ENCODE assay signal across 9 mouse cellular contexts in the genomic region with DNA sequence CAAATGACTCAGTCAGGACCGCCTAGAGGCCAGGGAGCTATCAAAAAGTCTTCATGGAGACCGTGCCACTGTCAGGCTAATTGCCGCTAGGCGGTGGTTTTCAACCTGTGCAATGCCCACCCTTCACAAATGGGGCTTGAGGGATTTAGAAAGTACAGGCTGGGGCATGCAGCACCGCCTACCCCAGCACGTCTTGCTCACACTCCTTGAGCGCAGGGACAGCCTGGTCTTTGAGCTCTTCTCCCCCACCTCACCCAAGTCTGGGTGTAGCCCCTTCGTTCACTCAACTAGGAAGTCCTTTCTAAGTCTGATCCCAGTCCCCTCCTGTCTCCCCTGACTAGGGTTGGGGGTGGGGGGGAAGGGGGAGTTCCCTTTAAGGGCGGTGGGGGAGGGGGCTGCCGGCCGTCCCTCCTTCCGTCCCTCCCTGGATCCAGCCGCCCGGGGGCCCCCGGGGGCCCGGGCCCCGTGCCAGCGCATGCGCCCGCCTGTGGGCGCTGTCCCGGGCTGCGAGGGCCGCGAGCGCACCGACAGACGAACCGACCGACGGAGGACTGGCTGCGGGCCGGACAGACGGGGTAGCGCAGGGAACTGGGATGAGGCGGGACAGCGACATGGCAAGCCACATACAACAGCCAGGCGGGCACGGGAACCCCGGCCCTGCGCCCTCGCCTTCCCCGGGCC. TPM values are rescaled to one million over a fixed set of nuclear protein-coding genes. Genes with fewer than 3 reads are reported as not detected.
A peak's percentile ranks its signal among the peaks of the same experiment; 100 is the strongest.
DNase-seq lines count a peak whose midpoint lies in the region; ATAC-seq and TF ChIP-seq lines count a peak whose summit lies in the region.
"Had no signal": no experiment of that assay in that cellular context is flagged by ENCODE, and none has a peak within 500 bp of the region (broad histone marks: within the 10 kb centered on the region; RNA-seq: fewer than 3 reads in every experiment).

TSS of gene Slc7a10 (plus strand) at position 497 of the 681 bp plus-strand sequence.

- DNase-seq in heart, postnatal 0 days (ENCODE audit: low spot score): no peak
- no peak for DNase-seq in heart, adult 11 months
- no peak for DNase-seq in limb, embryonic 14.5 days (ENCODE audit: low spot score)
- no peak for DNase-seq in ovary, adult 18-20 months (ENCODE audit: low spot score)
- DNase-seq in adrenal gland, postnatal 25 days: no peak

- TF ChIP-seq EP300 in heart, postnatal 0 days (IDR thresholded peaks at IDR 0.05; ENCODE audit: low read depth): no peak

- no peaks in the 10 kb centered on the region for H3K4me1 ChIP-seq in heart, postnatal 0 days (ENCODE audit: control insufficient read depth, insufficient read depth)
- H3K4me1 ChIP-seq in limb, embryonic 14.5 days (ENCODE audit: control insufficient read depth, insufficient read depth, low read length): 0 out of 2 replicates have a peak, but pooled peaks cover 5% of the 10 kb centered on the region
- peaks cover 7% of the 10 kb centered on the region for H3K4me1 ChIP-seq in stomach, embryonic 14.5 days (ENCODE audit: control insufficient read depth, insufficient read depth, low read length)

- no peaks in the 10 kb centered on the region for H3K36me3 ChIP-seq in heart, postnatal 0 days (replicated peaks; ENCODE audit: control insufficient read depth, insufficient read depth, low read length)
- H3K36me3 ChIP-seq in limb, embryonic 14.5 days (ENCODE audit: control insufficient read depth, insufficient read depth, low read length): no peaks in the 10 kb centered on the region
- no peaks in the 10 kb centered on the region for H3K36me3 ChIP-seq in stomach, embryonic 14.5 days (ENCODE audit: control insufficient read depth, insufficient read depth, low read length)

- peak within 1 kb of the TSS; percentile 61 for H3K4me2 ChIP-seq in heart, postnatal 0 days (ENCODE audit: low read depth, low read length)
- H3K4me2 ChIP-seq in limb, embryonic 14.5 days (replicated peaks; ENCODE audit: low read depth, low read length, severe bottlenecking): peak within 1 kb of the TSS; percentile 66
- peak within 1 kb of the TSS; percentile 57 for H3K4me2 ChIP-seq in stomach, embryonic 14.5 days (replicated peaks; ENCODE audit: low read depth, low read length)

- ATAC-seq in heart, postnatal 0 days (ENCODE audit: insufficient read depth, low read depth): no peak
- 0 out of 2 replicates have a peak, but pooled peaks have one; percentile 32 for ATAC-seq in common myeloid progenitor, adult 5-6 weeks (replicated peaks; ENCODE audit: low read depth, poor library complexity, severe bottlenecking)
- ATAC-seq in hematopoietic stem cell, adult 5-6 weeks (replicated peaks in 1 of 2; ENCODE audit: insufficient read depth in 1 of 2, low FRiP score in 2 of 2, low TSS enrichment in 1 of 2, low read depth in 1 of 2, poor library complexity in 2 of 2, severe bottlenecking in 2 of 2): peak; percentile 31 to 57; a peak in 3 of 4 replicates
- 0 out of 2 replicates have a peak, but pooled peaks have one; percentile 32 for ATAC-seq in limb, embryonic 14.5 days (ENCODE audit: low FRiP score, low read depth)
- peak; percentile 48 for ATAC-seq in stomach, embryonic 14.5 days (ENCODE audit: insufficient number of reproducible peaks, insufficient read depth, low FRiP score, low read depth)

- H3K9me3 ChIP-seq in heart, postnatal 0 days (replicated peaks; ENCODE audit: control insufficient read depth, low read length): 0 out of 2 replicates have a peak, but pooled peaks cover 7% of the 10 kb centered on the region
- H3K9me3 ChIP-seq in limb, embryonic 14.5 days (ENCODE audit: control insufficient read depth, low read length): peaks cover 11% of the 10 kb centered on the region
- H3K9me3 ChIP-seq in stomach, embryonic 14.5 days (ENCODE audit: control insufficient read depth, low read depth, low read length): peaks cover 10% of the 10 kb centered on the region; the same call in 1 of the 2 replicates

- H3K4me3 ChIP-seq in heart, postnatal 0 days (ENCODE audit: low read depth, low read length): peak within 1 kb of the TSS; percentile 38
- H3K4me3 ChIP-seq in limb, embryonic 14.5 days (replicated peaks; ENCODE audit: low read length): peak within 1 kb of the TSS; percentile 36
- peak within 1 kb of the TSS; percentile 34 for H3K4me3 ChIP-seq in stomach, embryonic 14.5 days (ENCODE audit: low read depth, low read length)
- H3K4me3 ChIP-seq: myocyte had no signal

- peaks cover 61% of the 10 kb centered on the region for H3K27me3 ChIP-seq in heart, postnatal 0 days (ENCODE audit: control insufficient read depth, insufficient read depth, low read length)
- H3K27me3 ChIP-seq in limb, embryonic 14.5 days (ENCODE audit: control insufficient read depth, insufficient read depth, low read length): peaks cover 44% of the 10 kb centered on the region
- peaks cover 20% of the 10 kb centered on the region for H3K27me3 ChIP-seq in stomach, embryonic 14.5 days (ENCODE audit: control insufficient read depth, insufficient read depth, low read length)

- WGBS in heart, postnatal 0 days: 1% methylated on average over 38 of the region's 43 CpGs
- under 1% methylated on average over 36 of the region's 43 CpGs for WGBS in limb, embryonic 14.5 days
- 2% methylated on average over 43 of the region's 43 CpGs for WGBS in stomach, embryonic 14.5 days

- H3K9ac ChIP-seq in heart, postnatal 0 days (replicated peaks; ENCODE audit: low read depth, low read length): no peak within 1 kb of the TSS
- peak within 1 kb of the TSS; percentile 52 for H3K9ac ChIP-seq in limb, embryonic 14.5 days (ENCODE audit: low read depth, low read length, severe bottlenecking)
- H3K9ac ChIP-seq in stomach, embryonic 14.5 days (replicated peaks; ENCODE audit: low read depth, low read length): peak within 1 kb of the TSS; percentile 1; the same call in 1 of the 2 replicates

- TF ChIP-seq POLR2A in limb, embryonic 14.5 days (IDR thresholded peaks at IDR 0.05; ENCODE audit: borderline replicate concordance, extremely low read depth, insufficient read depth, insufficient read length): no peak

- TF ChIP-seq CTCF in heart, postnatal 0 days (IDR thresholded peaks at IDR 0.05; ENCODE audit: low read depth): no peak

- H3K27ac ChIP-seq in heart, postnatal 0 days (ENCODE audit: low read depth): no peak within 1 kb of the TSS
- no peak within 1 kb of the TSS for H3K27ac ChIP-seq in limb, embryonic 14.5 days (replicated peaks; ENCODE audit: low read depth, low read length)
- no peak within 1 kb of the TSS for H3K27ac ChIP-seq in stomach, embryonic 14.5 days (ENCODE audit: low read length)

RNA-seq across cellular contexts. Expression of gene Slc7a10, which starts in this region (rescaled TPM):
- total RNA-seq in heart, postnatal 0 days (2014; rRNA removed; ENCODE audit: low replicate concordance): 0.11 TPM in 1 of 2 replicates, not detected in the other
- 0.15 and 1.1 TPM in 2 replicates for polyA plus RNA-seq in heart, postnatal 0 days (2015; fragmentation: Nextera tagmentation; extraction: Ambion mirVana)
- not detected in 2 replicates for total RNA-seq in common myeloid progenitor, adult 5-6 weeks (2017)
- total RNA-seq in hematopoietic stem cell, adult 5-6 weeks (2017): not detected in 2 replicates
- 7.5 and 9.1 TPM in 2 replicates for polyA plus RNA-seq in limb, embryonic 14.5 days (2012; rRNA removed)
- polyA plus RNA-seq in limb, embryonic 14.5 days (2014; fragmentation: Nextera tagmentation; extraction: Ambion mirVana): 2.7 and 3.2 TPM in 2 replicates
- 3.5 and 5.0 TPM in 2 replicates for polyA plus RNA-seq in stomach, embryonic 14.5 days (2014; fragmentation: Nextera tagmentation; extraction: Ambion mirVana)
- 2.8 and 3.0 TPM in 2 replicates for total RNA-seq in adrenal gland, postnatal 25 days (2021)
- polyA plus RNA-seq: myocyte had no signal

Comparison
In these comparisons a context has a peak if more than half of its experiments do, and no peak if none do; other contexts are left out.
1. Peak in ATAC-seq in common myeloid progenitor, adult 5-6 weeks; RNA of the gene not detected or under 1 TPM.
2. Peak in ATAC-seq in hematopoietic stem cell, adult 5-6 weeks; RNA of the gene not detected or under 1 TPM.